Mouse (Mus musculus) layer of hippocampus, adult 8-10 months (tissue): ENCODE results near the gene Sult2a4. TPM values are rescaled to one million over a fixed set of nuclear protein-coding genes. Genes with fewer than 3 reads are reported as not detected.
"Not testable (repeated sequence)": the region's sequence is repeated elsewhere in the genome, so short reads cannot be mapped to it uniquely, and the experiment has no call there.

Experiments used
- DNase-seq, 2 experiments: peaks; one replicate each; pipeline ENCODE4 v3.0.0; 2022; ENCODE audit warnings: low spot score in 2 of 2
- total RNA-seq, 4 experiments: library from RNA; stranded (reverse); gene quantifications; 2 replicates each; pipeline ENCODE4 v1.2.4; 2022

Sult2a4 gene
- total RNA-seq = not detected

DNA sequence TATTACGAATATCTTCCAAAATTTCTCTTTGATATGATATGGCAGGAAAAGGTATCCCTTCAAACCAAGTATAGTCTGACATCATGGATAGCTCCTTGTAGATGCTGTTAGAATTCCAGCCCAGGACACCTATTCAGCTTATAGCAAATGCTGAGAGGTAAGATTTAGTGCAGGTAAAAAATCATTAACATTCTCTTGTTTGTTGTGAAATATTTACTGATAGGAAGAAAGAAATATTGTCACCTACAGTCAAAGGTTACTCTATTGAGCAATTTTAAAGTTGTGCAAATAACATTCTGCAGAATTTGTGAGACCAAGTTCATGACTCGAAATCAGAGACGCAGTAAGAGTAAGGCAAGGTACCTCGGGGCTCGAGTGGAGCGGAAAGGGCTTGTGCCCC, at the start of gene Sult2a4:
Sult2a4 (minus strand) TSS at position 101 of the 400 bp plus-strand sequence.
- not testable (repeated sequence) for DNase-seq

DNA sequence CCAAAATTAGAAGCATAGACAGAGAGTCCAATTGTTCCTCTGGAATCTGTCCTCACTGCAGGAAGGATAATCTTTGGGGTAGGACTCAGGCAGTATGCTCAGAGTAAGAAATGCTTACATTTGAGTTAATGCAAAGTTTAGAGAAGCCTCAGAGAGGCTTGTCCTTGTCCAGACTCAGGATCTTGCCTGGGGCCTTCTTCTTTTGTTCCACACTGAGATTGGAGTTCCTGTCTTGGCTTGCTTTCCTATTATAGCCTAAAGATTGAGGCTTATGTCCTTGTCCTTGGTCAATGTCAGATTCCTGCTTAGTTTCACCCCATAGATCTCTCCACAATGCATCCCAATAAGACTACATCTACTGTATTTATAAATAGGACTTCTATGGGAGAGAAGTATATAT, 41.4 kb upstream of the Sult2a4 start:
- DNase-seq = not testable (repeated sequence)

DNA sequence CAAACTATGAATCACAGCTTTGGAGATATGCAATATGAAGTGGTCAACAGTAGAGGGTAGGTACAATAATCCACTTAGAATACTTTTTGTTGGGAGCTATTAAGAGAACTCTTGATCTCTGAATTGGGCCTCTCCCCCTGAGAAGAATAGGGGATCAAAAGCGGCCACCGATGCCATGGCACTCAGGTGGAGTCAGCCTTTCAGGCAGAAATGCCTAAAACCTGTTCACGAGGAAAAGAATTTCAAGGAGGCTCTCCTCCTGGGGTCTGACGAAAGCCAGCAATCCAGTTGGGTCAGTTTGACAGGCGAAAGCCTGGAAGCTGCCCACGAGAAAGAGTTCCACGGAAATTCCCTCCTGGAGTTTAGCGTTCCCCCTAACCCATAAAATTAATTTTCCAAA, 23.7 kb upstream of the Sult2a4 start:
- no peak for DNase-seq

DNA sequence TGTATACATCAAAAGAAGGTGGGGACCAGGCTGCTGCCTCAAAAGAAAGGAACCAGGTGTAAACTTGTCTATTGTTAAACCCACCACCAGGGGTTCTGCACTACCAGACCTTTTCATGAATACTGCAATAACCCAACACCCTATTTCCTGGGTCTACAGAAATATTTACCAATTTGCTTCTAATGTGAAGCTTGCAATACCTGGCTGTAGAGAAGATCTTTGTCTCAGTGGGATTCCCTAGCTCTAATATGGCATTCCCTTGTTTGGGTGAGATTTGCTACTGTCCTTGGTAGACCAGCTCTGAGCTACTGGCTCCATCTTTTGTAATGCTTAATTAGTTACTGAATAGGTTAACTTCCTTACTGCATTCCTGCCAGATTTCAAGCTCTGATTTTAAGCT, 21.3 kb upstream of the Sult2a4 start:
- DNase-seq = not testable (repeated sequence)

Other genes starting within 250 kb of the Sult2a4 start
- gene Sult2a1, start 152.2 kb downstream of the Sult2a4 start, total RNA-seq = not detected
- gene Sult2a3, start 133.4 kb upstream of the Sult2a4 start, total RNA-seq = not detected